ENCODE assay signal across 13 mouse cellular contexts in genomic region chr6:72619734-72620532, GRCm38 (mm10). TPM values are rescaled to one million over a fixed set of nuclear protein-coding genes. Genes with fewer than 3 reads are reported as not detected.
DNase-seq lines count a peak whose midpoint lies in the region; ATAC-seq and TF ChIP-seq lines count a peak whose summit lies in the region.
"Had no signal": no experiment of that assay in that cellular context is flagged by ENCODE, and none has a peak within 500 bp of the region (broad histone marks: within the 10 kb centered on the region; RNA-seq: fewer than 3 reads in every experiment).

No protein-coding gene starts in this region.

- intact Hi-C loops in gastrocnemius, adult 2 months (cut with DNase I), result no loop called here

- no peak for TF ChIP-seq CTCF in gastrocnemius, adult 2 months (IDR thresholded peaks at IDR 0.05)
- TF ChIP-seq CTCF in forebrain, postnatal 0 days (IDR thresholded peaks at IDR 0.05; ENCODE audit: low read depth), result no peak

- no peaks in the 10 kb centered on the region for H3K9me3 ChIP-seq in megakaryocyte, embryonic 14.5 days
- H3K9me3 ChIP-seq in lung, embryonic 15.5 days, result no peaks in the 10 kb centered on the region
- no peaks in the 10 kb centered on the region for H3K9me3 ChIP-seq in forebrain, postnatal 0 days (ENCODE audit: low read length)
- H3K9me3 ChIP-seq: embryonic facial prominence, embryonic 13.5 days; hindbrain, embryonic 15.5 days had no signal

- peak overlapping the region; percentile 37 for H3K4me2 ChIP-seq in lung, embryonic 15.5 days
- H3K4me2 ChIP-seq in forebrain, postnatal 0 days (ENCODE audit: low read depth), result no peak overlapping the region
- H3K4me2 ChIP-seq: embryonic facial prominence, embryonic 13.5 days; hindbrain, embryonic 15.5 days had no signal

- peaks cover 8% of the 10 kb centered on the region for H3K36me3 ChIP-seq in megakaryocyte, embryonic 14.5 days (replicated peaks; ENCODE audit: low read length)
- no peaks in the 10 kb centered on the region for H3K36me3 ChIP-seq in lung, embryonic 15.5 days
- no peaks in the 10 kb centered on the region for H3K36me3 ChIP-seq in forebrain, postnatal 0 days (ENCODE audit: insufficient read depth)
- H3K36me3 ChIP-seq: embryonic facial prominence, embryonic 13.5 days; hindbrain, embryonic 15.5 days had no signal

- H3K4me3 ChIP-seq in gastrocnemius, adult 2 months, result 0 out of 2 replicates have a peak overlapping the region, but pooled peaks have one; percentile 4
- H3K4me3 ChIP-seq in megakaryocyte, embryonic 14.5 days (replicated peaks), result peak overlapping the region; percentile 10
- no peak overlapping the region for H3K4me3 ChIP-seq in lung, embryonic 15.5 days
- no peak overlapping the region for H3K4me3 ChIP-seq in forebrain, postnatal 0 days (ENCODE audit: low read depth, low read length)
- H3K4me3 ChIP-seq: embryonic facial prominence, embryonic 13.5 days; hindbrain, embryonic 15.5 days had no signal

- H3K9ac ChIP-seq in lung, embryonic 15.5 days, result no peak overlapping the region; the same call in 1 of the 2 replicates
- no peak overlapping the region for H3K9ac ChIP-seq in forebrain, postnatal 0 days
- H3K9ac ChIP-seq: embryonic facial prominence, embryonic 13.5 days; hindbrain, embryonic 15.5 days had no signal

- peak; percentile 10 for DNase-seq in gastrocnemius, adult 2 months
- DNase-seq in gastrocnemius, adult 18-20 months (ENCODE audit: low spot score), result no peak
- DNase-seq in c-Kit-positive CD71-positive TER-119-positive erythroid progenitor cells, embryonic 14.5 days (ENCODE audit: low spot score), result no peak
- no peak for DNase-seq in forebrain, postnatal 0 days
- DNase-seq in urinary bladder, postnatal 10 days (ENCODE audit: low spot score), result no peak
- DNase-seq: cerebellum, postnatal 14 days; gastrocnemius, postnatal 36 days had no signal

- no peaks in the 10 kb centered on the region for H3K27me3 ChIP-seq in megakaryocyte, embryonic 14.5 days (replicated peaks)
- H3K27me3 ChIP-seq in lung, embryonic 15.5 days, result no peaks in the 10 kb centered on the region
- no peaks in the 10 kb centered on the region for H3K27me3 ChIP-seq in forebrain, postnatal 0 days (ENCODE audit: insufficient read depth, low read length)
- H3K27me3 ChIP-seq: embryonic facial prominence, embryonic 13.5 days; hindbrain, embryonic 15.5 days had no signal

- H3K27ac ChIP-seq in gastrocnemius, adult 2 months, result peak overlapping the region; percentile 40; the same call in 1 of the 2 replicates
- peak overlapping the region; percentile 83 for H3K27ac ChIP-seq in lung, embryonic 15.5 days
- no peak overlapping the region for H3K27ac ChIP-seq in forebrain, postnatal 0 days (ENCODE audit: low read depth, low read length)
- H3K27ac ChIP-seq: embryonic facial prominence, embryonic 13.5 days; hindbrain, embryonic 15.5 days had no signal

- WGBS in lung, embryonic 15.5 days, result 26% methylated on average over 12 of the region's 12 CpGs
- WGBS in forebrain, postnatal 0 days, result 64% methylated on average over 12 of the region's 12 CpGs

- no peak for ATAC-seq in megakaryocyte, adult 5-6 weeks (ENCODE audit: poor library complexity, severe bottlenecking)
- no peak for ATAC-seq in lung, embryonic 15.5 days (ENCODE audit: borderline replicate concordance, extremely low read depth, low FRiP score, low TSS enrichment)
- no peak for ATAC-seq in forebrain, postnatal 0 days
- ATAC-seq: forebrain, embryonic 14.5 days had no signal

- H3K4me1 ChIP-seq in megakaryocyte, embryonic 14.5 days, result peaks cover 52% of the 10 kb centered on the region
- peaks cover 44% of the 10 kb centered on the region for H3K4me1 ChIP-seq in lung, embryonic 15.5 days
- H3K4me1 ChIP-seq in forebrain, postnatal 0 days (ENCODE audit: insufficient read depth), result peaks cover 19% of the 10 kb centered on the region

RNA-seq across cellular contexts. Expression of gene Tgoln1, which starts 3.1 kb away (rescaled TPM):
- total RNA-seq in gastrocnemius, adult 2 months (2021), result 10 to 100 TPM; 23.2 to 29.0 TPM
- 10 to 100 TPM; 24.0 to 27.9 TPM for total RNA-seq in gastrocnemius, adult 18-20 months (2021)
- 0.86 and 2.9 TPM in 2 replicates for polyA plus RNA-seq in megakaryocyte, embryonic 14.5 days (2012; ENCODE audit: insufficient read depth, low replicate concordance)
- 50.5 and 53.2 TPM in 2 replicates for total RNA-seq in megakaryocyte, adult 5-6 weeks (2015)
- total RNA-seq in megakaryocyte, adult 5-6 weeks (2017), result 59.1 and 59.6 TPM in 2 replicates
- 40.2 and 43.4 TPM in 2 replicates for polyA plus RNA-seq in lung, embryonic 15.5 days (2015; fragmentation: Nextera tagmentation; extraction: Ambion mirVana)
- total RNA-seq in forebrain, postnatal 0 days (2014; rRNA removed), result 24.3 and 30.9 TPM in 2 replicates
- polyA plus RNA-seq in forebrain, postnatal 0 days (2015; fragmentation: Nextera tagmentation; extraction: Ambion mirVana), result 22.0 and 29.0 TPM in 2 replicates

RNA-seq across cellular contexts. Expression of gene Retsat, which starts 21.7 kb away (rescaled TPM):
- total RNA-seq in gastrocnemius, adult 2 months (2021), result 10 to 100 TPM; 56.1 to 98.6 TPM
- 10 to 100 TPM; 62.7 to 71.1 TPM for total RNA-seq in gastrocnemius, adult 18-20 months (2021)
- 7.6 and 25.6 TPM in 2 replicates for polyA plus RNA-seq in megakaryocyte, embryonic 14.5 days (2012; ENCODE audit: insufficient read depth, low replicate concordance)
- 2.2 and 5.2 TPM in 2 replicates for total RNA-seq in megakaryocyte, adult 5-6 weeks (2015)
- total RNA-seq in megakaryocyte, adult 5-6 weeks (2017), result 3.8 and 7.2 TPM in 2 replicates
- polyA plus RNA-seq in lung, embryonic 15.5 days (2015; fragmentation: Nextera tagmentation; extraction: Ambion mirVana), result 18.5 and 18.8 TPM in 2 replicates
- 3.2 and 7.5 TPM in 2 replicates for total RNA-seq in forebrain, postnatal 0 days (2014; rRNA removed)
- 6.2 and 7.2 TPM in 2 replicates for polyA plus RNA-seq in forebrain, postnatal 0 days (2015; fragmentation: Nextera tagmentation; extraction: Ambion mirVana)

RNA-seq across cellular contexts. Expression of gene Elmod3, which starts 21.7 kb away (rescaled TPM):
- total RNA-seq in gastrocnemius, adult 2 months (2021), result 1 to 10 TPM; 7.7 to 9.8 TPM
- total RNA-seq in gastrocnemius, adult 18-20 months (2021), result 1 to 10 TPM; 7.3 to 8.7 TPM
- 11.4 and 18.4 TPM in 2 replicates for polyA plus RNA-seq in megakaryocyte, embryonic 14.5 days (2012; ENCODE audit: insufficient read depth, low replicate concordance)
- 6.4 and 7.0 TPM in 2 replicates for total RNA-seq in megakaryocyte, adult 5-6 weeks (2015)
- total RNA-seq in megakaryocyte, adult 5-6 weeks (2017), result 8.6 and 10.2 TPM in 2 replicates
- polyA plus RNA-seq in lung, embryonic 15.5 days (2015; fragmentation: Nextera tagmentation; extraction: Ambion mirVana), result 16.2 and 17.7 TPM in 2 replicates
- total RNA-seq in forebrain, postnatal 0 days (2014; rRNA removed), result 12.8 and 13.1 TPM in 2 replicates
- polyA plus RNA-seq in forebrain, postnatal 0 days (2015; fragmentation: Nextera tagmentation; extraction: Ambion mirVana), result 16.5 and 18.3 TPM in 2 replicates

Comparison
In these comparisons a context has a peak if more than half of its experiments do, and no peak if none do; other contexts are left out.
1. H3K4me3 ChIP-seq: peak in gastrocnemius, adult 2 months (single experiment) and megakaryocyte, embryonic 14.5 days (single experiment); none in lung, embryonic 15.5 days (single experiment) and forebrain, postnatal 0 days (single experiment).